Mouse (Mus musculus): ENCODE data around the gene Hhex.

Hhex gene

GRCm38 (mm10) chr19:37449246-37449645 is 14.6 kb downstream of the Hhex start:
- no peak for DNase-seq (ENCODE audit: low spot score in 2 of 2)

DNA sequence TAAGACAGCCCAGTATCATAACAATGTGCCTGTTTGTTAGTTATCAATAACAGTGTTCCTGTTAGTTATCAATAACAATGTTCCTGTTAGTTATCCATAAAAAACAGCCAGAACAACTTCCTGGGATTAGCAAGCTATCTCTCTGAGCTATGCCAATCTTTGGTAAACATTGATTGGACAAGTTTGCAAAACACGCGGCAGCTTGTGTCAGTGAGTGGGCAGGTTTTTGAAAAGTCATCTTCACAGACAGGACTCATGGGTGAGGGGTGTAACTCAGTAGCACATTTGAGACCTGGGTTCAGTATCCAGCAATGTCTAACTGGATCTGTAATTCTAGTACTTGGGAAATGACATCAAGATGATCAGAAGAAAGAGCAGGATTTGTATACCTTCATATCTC is 20.9 kb downstream of the Hhex start:
- DNase-seq (ENCODE audit: low spot score in 2 of 2) = no peak

GRCm38 (mm10) chr19:37455961-37456360 is 21.4 kb downstream of the Hhex start:
- DNase-seq (ENCODE audit: low spot score in 2 of 2) = no peak

DNA sequence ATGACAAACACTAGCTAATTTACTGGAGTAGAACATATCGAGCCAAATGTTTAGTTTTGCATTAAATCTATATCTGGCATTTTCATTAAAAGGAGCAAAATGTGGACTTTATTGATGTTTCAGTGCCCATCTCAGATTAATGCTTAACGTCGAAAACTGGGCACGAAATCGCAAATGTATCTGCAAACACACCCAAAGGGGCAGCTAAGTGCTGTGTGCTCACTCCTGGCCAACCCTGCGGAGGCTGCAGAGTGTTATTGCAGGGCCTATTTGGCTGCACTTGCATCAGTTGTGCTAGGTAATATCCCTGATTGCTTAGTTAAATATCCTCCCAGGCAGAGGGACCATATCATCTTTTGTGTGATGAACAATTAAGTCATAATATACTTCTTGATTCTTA is 23.4 kb downstream of the Hhex start:
- DNase-seq (ENCODE audit: low spot score in 2 of 2) = no peak

GRCm38 (mm10) chr19:37466403-37466802 is 31.8 kb downstream of the Hhex start:
- no peak for DNase-seq (ENCODE audit: low spot score in 2 of 2)

DNA sequence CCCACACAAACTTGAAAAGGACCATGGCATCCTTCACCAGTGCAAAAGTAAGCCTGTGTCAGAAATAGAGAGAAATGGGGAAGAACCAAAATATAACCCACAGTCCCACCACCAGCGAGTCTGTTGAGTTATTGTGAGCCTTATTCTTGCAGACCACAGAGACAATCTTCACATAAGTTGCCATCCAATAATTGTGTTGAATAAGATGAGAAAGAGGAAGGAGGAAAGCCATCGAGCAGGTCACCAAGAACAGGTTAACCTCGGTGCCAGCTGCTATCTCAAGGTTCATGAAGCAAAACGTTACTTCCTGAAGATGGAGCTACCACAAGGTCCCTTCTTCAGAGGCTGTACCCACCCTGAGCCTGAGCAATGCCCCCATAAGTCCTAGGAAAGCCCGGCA is 32.4 kb downstream of the Hhex start:
- no peak for DNase-seq (ENCODE audit: low spot score in 2 of 2)

- no peak for DNase-seq (ENCODE audit: low spot score in 2 of 2)
Observed at GRCm38 (mm10) chr19:37468841-37469566, 34.4 kb downstream of the Hhex start.

- no peak for DNase-seq (ENCODE audit: low spot score in 2 of 2)
Observed at GRCm38 (mm10) chr19:37471680-37472079, 37.1 kb downstream of the Hhex start.

- no peak for DNase-seq (ENCODE audit: low spot score in 2 of 2)
Observed at GRCm38 (mm10) chr19:37472589-37472988, 38.0 kb downstream of the Hhex start.

GRCm38 (mm10) chr19:37481704-37482103 is 47.1 kb downstream of the Hhex start:
- DNase-seq (ENCODE audit: low spot score in 2 of 2) = no peak

GRCm38 (mm10) chr19:37482556-37483187 is 48.1 kb downstream of the Hhex start:
- no peak for DNase-seq (ENCODE audit: low spot score in 2 of 2)

GRCm38 (mm10) chr19:37484787-37485186 is 50.2 kb downstream of the Hhex start:
- DNase-seq (ENCODE audit: low spot score in 2 of 2) = no peak

- DNase-seq (ENCODE audit: low spot score in 2 of 2) = no peak
Observed at GRCm38 (mm10) chr19:37486801-37487200, 52.2 kb downstream of the Hhex start.

- DNase-seq (ENCODE audit: low spot score in 2 of 2) = no peak
Observed at GRCm38 (mm10) chr19:37487811-37488475, 53.3 kb downstream of the Hhex start.

GRCm38 (mm10) chr19:37488608-37489262 is 54.1 kb downstream of the Hhex start:
- no peak for DNase-seq (ENCODE audit: low spot score in 2 of 2)

All from right cerebral cortex, adult 2 months (tissue).